Mouse (Mus musculus): Measurements from ENCODE around the gene Cc2d1b. TPM values are rescaled to one million over a fixed set of nuclear protein-coding genes. Genes with fewer than 3 reads are reported as not detected.

Cc2d1b gene
- polyA plus RNA-seq, 1 experiment from 2014 or later, result 30.1 TPM

- H3K9ac ChIP-seq (ENCODE audit: low read length), result no peak overlapping the region
- H3K27ac ChIP-seq (ENCODE audit: low read length), result no peak overlapping the region
- H3K9me3 ChIP-seq (replicated peaks; ENCODE audit: control insufficient read depth, low read length), result no peaks in the 10 kb centered on the region
- H3K27me3 ChIP-seq (ENCODE audit: control insufficient read depth, insufficient read depth, low read length), result no peaks in the 10 kb centered on the region
- no peak for ATAC-seq (ENCODE audit: insufficient read depth, low FRiP score)
- H3K4me1 ChIP-seq (ENCODE audit: control insufficient read depth, insufficient read depth, low read length), result no peaks in the 10 kb centered on the region
- H3K4me3 ChIP-seq (replicated peaks; ENCODE audit: low read length), result no peak overlapping the region
- WGBS, result 89% methylated on average over 4 of the region's 4 CpGs
- peaks cover 26% of the 10 kb centered on the region for H3K36me3 ChIP-seq (ENCODE audit: control insufficient read depth, insufficient read depth, low read length)
- H3K4me2 ChIP-seq (ENCODE audit: low read depth, low read length), result no peak overlapping the region
Observed at GRCm38 (mm10) chr4:108631616-108632015, 11.9 kb downstream of the Cc2d1b start.

GRCm38 (mm10) chr4:108633703-108634102, 14.0 kb downstream of the Cc2d1b start:
- WGBS, result 79% methylated on average over 12 of the region's 12 CpGs
- H3K4me2 ChIP-seq (ENCODE audit: low read depth, low read length), result no peak overlapping the region
- H3K4me1 ChIP-seq (ENCODE audit: control insufficient read depth, insufficient read depth, low read length), result no peaks in the 10 kb centered on the region
- ATAC-seq (ENCODE audit: insufficient read depth, low FRiP score), result no peak
- no peak overlapping the region for H3K9ac ChIP-seq (ENCODE audit: low read length)
- no peak overlapping the region for H3K27ac ChIP-seq (ENCODE audit: low read length)
- no peak overlapping the region for H3K4me3 ChIP-seq (replicated peaks; ENCODE audit: low read length)
- H3K9me3 ChIP-seq (replicated peaks; ENCODE audit: control insufficient read depth, low read length), result no peaks in the 10 kb centered on the region
- peaks cover 23% of the 10 kb centered on the region for H3K36me3 ChIP-seq (ENCODE audit: control insufficient read depth, insufficient read depth, low read length)
- no peaks in the 10 kb centered on the region for H3K27me3 ChIP-seq (ENCODE audit: control insufficient read depth, insufficient read depth, low read length)

- H3K4me3 ChIP-seq (replicated peaks; ENCODE audit: low read length), result no peak overlapping the region
- no peak overlapping the region for H3K4me2 ChIP-seq (ENCODE audit: low read depth, low read length)
- no peaks in the 10 kb centered on the region for H3K9me3 ChIP-seq (replicated peaks; ENCODE audit: control insufficient read depth, low read length)
- H3K9ac ChIP-seq (ENCODE audit: low read length), result no peak overlapping the region
- no peak overlapping the region for H3K27ac ChIP-seq (ENCODE audit: low read length)
- 87% methylated on average over 4 of the region's 4 CpGs for WGBS
- no peaks in the 10 kb centered on the region for H3K4me1 ChIP-seq (ENCODE audit: control insufficient read depth, insufficient read depth, low read length)
- ATAC-seq (ENCODE audit: insufficient read depth, low FRiP score), result no peak
- H3K27me3 ChIP-seq (ENCODE audit: control insufficient read depth, insufficient read depth, low read length), result no peaks in the 10 kb centered on the region
- H3K36me3 ChIP-seq (ENCODE audit: control insufficient read depth, insufficient read depth, low read length), result peaks cover 14% of the 10 kb centered on the region
Observed at GRCm38 (mm10) chr4:108634696-108635095, 15.0 kb downstream of the Cc2d1b start.

- H3K4me2 ChIP-seq (ENCODE audit: low read depth, low read length), result no peak overlapping the region
- no peaks in the 10 kb centered on the region for H3K9me3 ChIP-seq (replicated peaks; ENCODE audit: control insufficient read depth, low read length)
- no peak for ATAC-seq (ENCODE audit: insufficient read depth, low FRiP score)
- H3K27me3 ChIP-seq (ENCODE audit: control insufficient read depth, insufficient read depth, low read length), result no peaks in the 10 kb centered on the region
- H3K4me3 ChIP-seq (replicated peaks; ENCODE audit: low read length), result no peak overlapping the region
- H3K27ac ChIP-seq (ENCODE audit: low read length), result no peak overlapping the region
- H3K36me3 ChIP-seq (ENCODE audit: control insufficient read depth, insufficient read depth, low read length), result peaks cover 12% of the 10 kb centered on the region; the same call in 1 of the 2 replicates
- H3K9ac ChIP-seq (ENCODE audit: low read length), result no peak overlapping the region
- H3K4me1 ChIP-seq (ENCODE audit: control insufficient read depth, insufficient read depth, low read length), result no peaks in the 10 kb centered on the region
Observed at GRCm38 (mm10) chr4:108635101-108635500, 15.4 kb downstream of the Cc2d1b start.

DNA sequence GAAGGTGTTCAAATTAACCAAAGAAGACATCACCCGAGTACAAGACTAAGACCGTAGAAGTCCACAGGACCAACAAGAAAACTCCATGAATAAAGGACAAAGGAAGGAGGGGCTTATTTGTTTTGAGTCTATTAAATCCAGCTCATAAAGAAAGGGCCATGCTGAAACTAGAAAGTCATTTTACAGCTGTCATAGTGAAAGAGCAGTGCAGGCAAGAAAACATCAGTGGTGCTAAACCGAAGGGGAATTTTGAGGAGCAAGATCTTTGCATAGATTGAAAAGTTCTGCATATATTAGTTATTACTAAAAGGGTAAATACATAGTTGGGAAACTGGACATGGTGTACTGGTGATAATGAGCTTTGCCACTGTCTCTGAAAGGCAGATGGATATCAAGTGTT, 18.0 kb downstream of the Cc2d1b start:
- H3K27ac ChIP-seq (ENCODE audit: low read length), result no peak overlapping the region
- H3K36me3 ChIP-seq (ENCODE audit: control insufficient read depth, insufficient read depth, low read length), result peaks cover 17% of the 10 kb centered on the region; the same call in 1 of the 2 replicates
- no peak overlapping the region for H3K4me3 ChIP-seq (replicated peaks; ENCODE audit: low read length)
- H3K9me3 ChIP-seq (replicated peaks; ENCODE audit: control insufficient read depth, low read length), result no peaks in the 10 kb centered on the region
- no peak for ATAC-seq (ENCODE audit: insufficient read depth, low FRiP score)
- H3K4me1 ChIP-seq (ENCODE audit: control insufficient read depth, insufficient read depth, low read length), result no peaks in the 10 kb centered on the region
- WGBS, result 90% methylated on average over 3 of the region's 3 CpGs
- H3K9ac ChIP-seq (ENCODE audit: low read length), result no peak overlapping the region
- no peak overlapping the region for H3K4me2 ChIP-seq (ENCODE audit: low read depth, low read length)
- H3K27me3 ChIP-seq (ENCODE audit: control insufficient read depth, insufficient read depth, low read length), result no peaks in the 10 kb centered on the region

DNA sequence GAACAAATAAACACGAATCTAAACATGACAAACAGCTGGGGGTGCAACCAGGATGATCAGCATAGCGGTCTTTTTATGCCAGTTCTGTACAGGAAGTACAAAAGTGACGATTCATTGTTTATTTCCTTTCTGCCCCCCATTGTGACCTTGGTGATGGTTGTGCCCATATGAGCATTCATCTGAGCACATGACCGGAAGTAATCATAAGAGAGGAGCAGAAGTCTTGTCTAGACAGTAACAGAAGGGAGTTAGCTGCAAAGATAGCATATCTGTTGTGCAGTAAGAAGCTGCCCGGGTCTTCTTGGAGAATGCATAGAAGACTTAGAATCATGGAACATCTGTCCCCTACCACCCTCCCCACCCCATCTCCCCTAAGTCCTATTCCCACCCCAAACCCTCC, 19.0 kb downstream of the Cc2d1b start:
- WGBS, result 73% methylated on average over 5 of the region's 5 CpGs
- Histone ChIP-seq H3K9ac (ENCODE audit: low read length) (no peak overlapping the region), H3K27ac (ENCODE audit: low read length) (no peak overlapping the region), H3K4me3 (replicated peaks; ENCODE audit: low read length) (no peak overlapping the region), H3K36me3 (ENCODE audit: control insufficient read depth, insufficient read depth, low read length) (peaks cover 14% of the 10 kb centered on the region; the same call in 1 of the 2 replicates), H3K27me3 (ENCODE audit: control insufficient read depth, insufficient read depth, low read length) (no peaks in the 10 kb centered on the region), H3K4me1 (ENCODE audit: control insufficient read depth, insufficient read depth, low read length) (no peaks in the 10 kb centered on the region), H3K4me2 (ENCODE audit: low read depth, low read length) (no peak overlapping the region), H3K9me3 (replicated peaks; ENCODE audit: control insufficient read depth, low read length) (no peaks in the 10 kb centered on the region)
- ATAC-seq (ENCODE audit: insufficient read depth, low FRiP score), result no peak

DNA sequence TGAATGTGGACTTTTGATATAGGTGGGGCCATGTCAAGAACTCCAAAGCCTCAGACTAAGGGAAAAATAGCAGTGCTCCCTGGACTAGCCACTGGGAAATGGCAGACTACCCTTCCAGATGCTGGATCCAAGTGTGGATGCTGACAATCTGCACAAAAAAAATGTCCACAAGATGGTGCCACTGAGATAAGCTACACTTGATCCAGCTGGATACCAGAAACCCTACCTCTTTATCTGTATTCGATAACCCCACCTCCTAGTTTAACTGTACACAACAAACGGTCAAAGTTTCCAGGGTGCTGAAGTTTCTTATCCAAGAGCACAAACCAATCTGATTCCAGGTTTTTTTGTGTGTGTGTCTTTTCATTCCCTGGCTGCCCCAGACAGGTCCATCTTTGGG, 44.7 kb downstream of the Cc2d1b start:
- H3K4me2 ChIP-seq (ENCODE audit: low read depth, low read length), result no peak overlapping the region
- 47% methylated on average over 2 of the region's 2 CpGs for WGBS
- no peaks in the 10 kb centered on the region for H3K27me3 ChIP-seq (ENCODE audit: control insufficient read depth, insufficient read depth, low read length)
- no peaks in the 10 kb centered on the region for H3K9me3 ChIP-seq (replicated peaks; ENCODE audit: control insufficient read depth, low read length)
- no peak overlapping the region for H3K9ac ChIP-seq (ENCODE audit: low read length)
- H3K4me3 ChIP-seq (replicated peaks; ENCODE audit: low read length), result no peak overlapping the region
- no peaks in the 10 kb centered on the region for H3K4me1 ChIP-seq (ENCODE audit: control insufficient read depth, insufficient read depth, low read length)
- no peak for ATAC-seq (ENCODE audit: insufficient read depth, low FRiP score)
- H3K36me3 ChIP-seq (ENCODE audit: control insufficient read depth, insufficient read depth, low read length), result no peaks in the 10 kb centered on the region
- H3K27ac ChIP-seq (ENCODE audit: low read length), result no peak overlapping the region

Other genes starting within 250 kb of the Cc2d1b start
- gene Shisal2a, start 236.6 kb upstream of the Cc2d1b start, polyA plus RNA-seq (2015; fragmentation: Nextera tagmentation; extraction: Ambion mirVana), result 1.2 and 1.4 TPM in 2 replicates
- gene Gpx7, start 213.0 kb upstream of the Cc2d1b start, polyA plus RNA-seq (2015; fragmentation: Nextera tagmentation; extraction: Ambion mirVana), result 63.3 and 66.6 TPM in 2 replicates
- 46.2 and 49.3 TPM in 2 replicates for gene Tut4, start 160.5 kb upstream of the Cc2d1b start, polyA plus RNA-seq (2015; fragmentation: Nextera tagmentation; extraction: Ambion mirVana)
- 69.2 and 74.2 TPM in 2 replicates for gene Prpf38a, start 40.6 kb upstream of the Cc2d1b start, polyA plus RNA-seq (2015; fragmentation: Nextera tagmentation; extraction: Ambion mirVana)
- gene Orc1, start 40.5 kb upstream of the Cc2d1b start, polyA plus RNA-seq (2015; fragmentation: Nextera tagmentation; extraction: Ambion mirVana), result 8.5 and 8.8 TPM in 2 replicates
- gene 3110021N24Rik, start 99.7 kb downstream of the Cc2d1b start, polyA plus RNA-seq (2015; fragmentation: Nextera tagmentation; extraction: Ambion mirVana), result 0.79 and 1.00 TPM in 2 replicates
- gene Zfyve9, start 160.9 kb downstream of the Cc2d1b start, polyA plus RNA-seq (2015; fragmentation: Nextera tagmentation; extraction: Ambion mirVana), result 2.3 and 2.5 TPM in 2 replicates
- 109 and 130 TPM in 2 replicates for gene Btf3l4, start 213.7 kb downstream of the Cc2d1b start, polyA plus RNA-seq (2015; fragmentation: Nextera tagmentation; extraction: Ambion mirVana)
- gene Txndc12, start 214.7 kb downstream of the Cc2d1b start, polyA plus RNA-seq (2015; fragmentation: Nextera tagmentation; extraction: Ambion mirVana), result 92.4 and 104 TPM in 2 replicates
- 41.6 and 42.2 TPM in 2 replicates for gene Kti12, start 227.8 kb downstream of the Cc2d1b start, polyA plus RNA-seq (2015; fragmentation: Nextera tagmentation; extraction: Ambion mirVana)
- 0.79 and 1.5 TPM in 2 replicates for gene A730015C16Rik, start 228.7 kb downstream of the Cc2d1b start, polyA plus RNA-seq (2015; fragmentation: Nextera tagmentation; extraction: Ambion mirVana)